Mouse (Mus musculus): ENCODE data around the gene Hnrnpm. TPM values are rescaled to one million over a fixed set of nuclear protein-coding genes. Genes with fewer than 3 reads are reported as not detected.

Gene Hnrnpm
- polyA plus RNA-seq, 1 experiment = 320 TPM

DNA sequence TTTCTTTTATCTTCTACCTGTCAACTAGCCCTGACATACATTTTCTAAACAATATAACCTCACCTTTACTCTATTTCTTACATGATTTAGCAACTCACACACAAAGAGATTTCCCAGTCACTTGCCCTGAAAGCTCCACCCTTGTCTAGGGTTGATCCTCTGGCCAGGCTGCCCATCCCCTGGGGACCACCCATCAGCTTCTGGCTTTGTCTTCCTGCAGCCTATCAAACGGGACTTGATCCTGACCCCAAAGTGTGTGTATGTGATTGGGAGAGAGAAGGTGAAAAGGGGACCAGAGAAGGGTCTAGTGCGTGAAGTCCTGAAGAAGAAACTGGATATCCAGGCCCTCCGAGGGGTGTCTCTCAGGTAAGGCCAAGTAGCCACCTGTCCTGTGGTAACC is 85.8 kb downstream of the Hnrnpm start:
- TF ChIP-seq CTCF (IDR thresholded peaks at IDR 0.05; ENCODE audit: low read depth, low read length) (no peak), POLR2A (IDR thresholded peaks at IDR 0.05; ENCODE audit: borderline replicate concordance, low read depth, low read length) (no peak)
- H3K27ac ChIP-seq (ENCODE audit: insufficient read depth, low read depth, low read length) = no peak overlapping the region
- H3K4me1 ChIP-seq (ENCODE audit: control insufficient read depth, insufficient read depth, low read length) = no peaks in the 10 kb centered on the region

DNA sequence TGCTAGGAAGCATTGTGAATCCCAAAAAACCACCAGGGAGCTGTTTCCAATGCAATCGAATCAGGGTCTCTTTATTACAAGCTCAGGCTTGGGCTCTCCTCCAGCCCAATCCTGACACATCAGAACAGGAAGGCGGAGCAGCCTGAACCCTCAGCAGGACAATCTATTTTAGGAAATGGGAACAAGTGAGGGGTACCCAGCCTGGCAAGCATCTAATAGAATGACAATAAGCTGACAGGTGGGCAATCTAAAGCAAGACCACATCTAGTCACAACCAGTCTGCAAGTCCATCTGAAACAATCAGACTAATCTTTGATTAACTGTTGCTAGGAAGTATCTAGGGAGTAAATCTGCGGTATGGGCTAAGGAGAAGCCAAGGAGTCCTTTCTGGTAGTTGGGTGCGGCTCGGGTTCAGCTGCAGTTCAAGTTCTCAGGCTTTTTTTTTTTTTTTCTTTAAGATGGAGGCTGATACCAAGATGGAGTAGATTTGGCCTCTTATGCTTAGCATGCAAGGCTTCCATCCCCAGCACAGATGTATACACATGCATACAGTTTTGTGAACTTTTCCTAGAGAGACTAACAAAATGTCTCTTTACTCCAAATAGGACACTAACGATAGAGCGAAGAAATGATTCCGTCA is 86.7 kb downstream of the Hnrnpm start:
- no peak for TF ChIP-seq POLR2A (IDR thresholded peaks at IDR 0.05; ENCODE audit: borderline replicate concordance, low read depth, low read length)
- no peak for TF ChIP-seq CTCF (IDR thresholded peaks at IDR 0.05; ENCODE audit: low read depth, low read length)
- no peak overlapping the region for H3K27ac ChIP-seq (ENCODE audit: insufficient read depth, low read depth, low read length)
- H3K4me1 ChIP-seq (ENCODE audit: control insufficient read depth, insufficient read depth, low read length) = no peaks in the 10 kb centered on the region
- H3K4me3 ChIP-seq (ENCODE audit: insufficient read depth, low read length) = no peak overlapping the region

More for the DNA sequence above, 85.8 kb downstream of the Hnrnpm start:
- no peak overlapping the region for H3K4me3 ChIP-seq (ENCODE audit: insufficient read depth, low read length)

DNA sequence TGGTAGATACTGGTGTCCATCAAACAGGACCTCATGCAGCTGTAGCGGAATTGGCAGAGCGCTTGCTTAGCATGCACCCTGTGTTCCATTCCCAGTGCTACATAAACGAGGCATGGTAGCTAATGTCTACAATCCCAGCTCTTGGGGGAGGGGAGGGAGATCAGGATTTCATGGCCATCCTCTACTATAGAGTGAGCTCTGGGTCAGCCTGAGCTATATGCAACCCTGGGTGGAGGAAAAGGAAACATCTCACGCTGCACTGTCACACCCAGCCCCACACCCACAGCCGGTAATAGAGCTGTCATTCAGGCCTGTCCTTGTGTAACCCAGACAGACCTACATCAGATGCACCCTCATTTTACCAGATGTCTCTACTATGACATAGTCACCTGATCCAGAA is 88.2 kb downstream of the Hnrnpm start:
- Histone ChIP-seq H3K4me1 (ENCODE audit: control insufficient read depth, insufficient read depth, low read length) (no peaks in the 10 kb centered on the region), H3K27ac (ENCODE audit: insufficient read depth, low read depth, low read length) (no peak overlapping the region), H3K4me3 (ENCODE audit: insufficient read depth, low read length) (no peak overlapping the region)
- no peak for TF ChIP-seq CTCF (IDR thresholded peaks at IDR 0.05; ENCODE audit: low read depth, low read length)
- TF ChIP-seq POLR2A (IDR thresholded peaks at IDR 0.05; ENCODE audit: borderline replicate concordance, low read depth, low read length) = no peak

DNA sequence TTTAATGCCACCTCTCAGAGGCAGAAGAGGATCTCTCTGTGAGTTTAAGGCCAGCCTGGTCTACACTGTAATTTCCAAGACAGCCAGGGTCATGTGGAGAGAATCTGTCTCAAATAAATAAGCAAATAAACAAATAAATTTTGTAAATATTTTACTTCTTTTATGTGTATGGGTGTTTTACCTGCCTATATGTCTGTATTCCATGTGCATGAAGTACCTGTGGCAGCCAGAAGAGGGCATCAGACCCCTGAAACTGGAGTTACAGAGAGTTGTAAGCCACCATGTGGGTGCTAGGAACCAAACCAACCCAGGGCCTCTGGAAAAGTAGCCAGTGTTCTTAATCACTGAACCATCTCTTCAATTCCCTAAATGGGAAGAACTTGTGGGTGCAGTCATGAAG is 89.4 kb downstream of the Hnrnpm start:
- H3K4me3 ChIP-seq (ENCODE audit: insufficient read depth, low read length) = no peak overlapping the region
- H3K4me1 ChIP-seq (ENCODE audit: control insufficient read depth, insufficient read depth, low read length) = no peaks in the 10 kb centered on the region
- no peak overlapping the region for H3K27ac ChIP-seq (ENCODE audit: insufficient read depth, low read depth, low read length)
- TF ChIP-seq CTCF (IDR thresholded peaks at IDR 0.05; ENCODE audit: low read depth, low read length) = no peak
- no peak for TF ChIP-seq POLR2A (IDR thresholded peaks at IDR 0.05; ENCODE audit: borderline replicate concordance, low read depth, low read length)

Other genes with a start within 250 kb of the Hnrnpm start
- gene Adamts10, start 162.7 kb downstream of the Hnrnpm start, polyA plus RNA-seq (2012; ENCODE audit: insufficient read depth, insufficient read length, missing spikeins) = 46.6 and 53.4 TPM in 2 replicates
- 393 and 491 TPM in 2 replicates for gene Myo1f, start 131.2 kb downstream of the Hnrnpm start, polyA plus RNA-seq (2012; ENCODE audit: insufficient read depth, insufficient read length, missing spikeins)
- gene Zfp414, start 57.8 kb downstream of the Hnrnpm start, polyA plus RNA-seq (2012; ENCODE audit: insufficient read depth, insufficient read length, missing spikeins) = 52.9 and 55.6 TPM in 2 replicates
- 5.3 TPM in 1 of 2 replicates, not detected in the other for gene Pram1, start 48.8 kb downstream of the Hnrnpm start, polyA plus RNA-seq (2012; ENCODE audit: insufficient read depth, insufficient read length, missing spikeins)
- 61.3 and 62.9 TPM in 2 replicates for gene March2, start 31.8 kb upstream of the Hnrnpm start, polyA plus RNA-seq (2012; ENCODE audit: insufficient read depth, insufficient read length, missing spikeins)
- gene Rab11b, start 73.7 kb upstream of the Hnrnpm start, polyA plus RNA-seq (2012; ENCODE audit: insufficient read depth, insufficient read length, missing spikeins) = 128 TPM in 2 replicates
- 8.4 and 11.0 TPM in 2 replicates for gene Angptl4, start 95.0 kb upstream of the Hnrnpm start, polyA plus RNA-seq (2012; ENCODE audit: insufficient read depth, insufficient read length, missing spikeins)
- gene Kank3, start 123.7 kb upstream of the Hnrnpm start, polyA plus RNA-seq (2012; ENCODE audit: insufficient read depth, insufficient read length, missing spikeins) = 27.5 and 33.3 TPM in 2 replicates
- 1,369 and 1,530 TPM in 2 replicates for gene Rps28, start 137.7 kb upstream of the Hnrnpm start, polyA plus RNA-seq (2012; ENCODE audit: insufficient read depth, insufficient read length, missing spikeins)
- gene Ndufa7, start 137.7 kb upstream of the Hnrnpm start, polyA plus RNA-seq (2012; ENCODE audit: insufficient read depth, insufficient read length, missing spikeins) = 197 and 199 TPM in 2 replicates
- 4.4 TPM in 2 replicates for gene Cd320, start 156.2 kb upstream of the Hnrnpm start, polyA plus RNA-seq (2012; ENCODE audit: insufficient read depth, insufficient read length, missing spikeins)
- not detected in 2 replicates for gene Gm7029, start 187.0 kb upstream of the Hnrnpm start, polyA plus RNA-seq (2012; ENCODE audit: insufficient read depth, insufficient read length, missing spikeins)
- 35.5 and 36.3 TPM in 2 replicates for gene Kifc1, start 203.8 kb upstream of the Hnrnpm start, polyA plus RNA-seq (2012; ENCODE audit: insufficient read depth, insufficient read length, missing spikeins)
- 3.5 and 6.4 TPM in 2 replicates for gene Platr17, start 218.3 kb upstream of the Hnrnpm start, polyA plus RNA-seq (2012; ENCODE audit: insufficient read depth, insufficient read length, missing spikeins)
- 58.1 and 69.3 TPM in 2 replicates for gene Daxx, start 222.6 kb upstream of the Hnrnpm start, polyA plus RNA-seq (2012; ENCODE audit: insufficient read depth, insufficient read length, missing spikeins)
- gene Tapbp, start 229.0 kb upstream of the Hnrnpm start, polyA plus RNA-seq (2012; ENCODE audit: insufficient read depth, insufficient read length, missing spikeins) = 389 and 454 TPM in 2 replicates
- gene Zbtb22, start 229.0 kb upstream of the Hnrnpm start, polyA plus RNA-seq (2012; ENCODE audit: insufficient read depth, insufficient read length, missing spikeins) = 21.8 and 24.0 TPM in 2 replicates
- 209 and 216 TPM in 2 replicates for gene Rgl2, start 242.7 kb upstream of the Hnrnpm start, polyA plus RNA-seq (2012; ENCODE audit: insufficient read depth, insufficient read length, missing spikeins)